15 mouse cellular contexts compared by ENCODE assay signal in genomic region chr8:11165592-11165991, GRCm38 (mm10).
DNase-seq lines count a peak whose midpoint lies in the region; ATAC-seq lines count a peak whose summit lies in the region.
"Had no signal": no experiment of that assay in that cellular context is flagged by ENCODE, and none has a peak within 500 bp of the region (broad histone marks: within the 10 kb centered on the region; RNA-seq: fewer than 3 reads in every experiment).

No protein-coding gene starts in this region.

- ATAC-seq in kidney, embryonic 14.5 days (ENCODE audit: low FRiP score, low TSS enrichment), result peak; percentile 68; the same call in 1 of the 2 replicates
- ATAC-seq in kidney, embryonic 16.5 days (ENCODE audit: low FRiP score, low TSS enrichment), result no peak
- peak; percentile 68 for ATAC-seq in embryonic facial prominence, embryonic 11.5 days (replicated peaks; ENCODE audit: insufficient number of reproducible peaks, low FRiP score, low TSS enrichment, low read depth)
- ATAC-seq in limb, embryonic 15.5 days (ENCODE audit: insufficient number of reproducible peaks, low FRiP score, low TSS enrichment, low read depth), result 0 out of 2 replicates have a peak, but pooled peaks have one; percentile 40
- ATAC-seq: activated CD4-positive, CD25-positive, alpha-beta regulatory T cell, adult 4 months; intestine, postnatal 0 days had no signal

- H3K4me2 ChIP-seq in kidney, embryonic 14.5 days (replicated peaks; ENCODE audit: low read depth, low read length), result no peak overlapping the region
- no peak overlapping the region for H3K4me2 ChIP-seq in kidney, embryonic 16.5 days (replicated peaks; ENCODE audit: low read depth, low read length)
- H3K4me2 ChIP-seq in embryonic facial prominence, embryonic 11.5 days (ENCODE audit: low read depth, low read length), result no peak overlapping the region
- H3K4me2 ChIP-seq in limb, embryonic 15.5 days, result no peak overlapping the region
- H3K4me2 ChIP-seq: neural tube, embryonic 15.5 days had no signal

- H3K27me3 ChIP-seq in kidney, embryonic 14.5 days (ENCODE audit: control insufficient read depth, insufficient read depth, low read length), result no peaks in the 10 kb centered on the region
- no peaks in the 10 kb centered on the region for H3K27me3 ChIP-seq in kidney, embryonic 16.5 days (ENCODE audit: insufficient read depth, low read length)
- no peaks in the 10 kb centered on the region for H3K27me3 ChIP-seq in embryonic facial prominence, embryonic 11.5 days (ENCODE audit: control insufficient read depth, insufficient read depth, low read length)
- no peaks in the 10 kb centered on the region for H3K27me3 ChIP-seq in limb, embryonic 15.5 days
- H3K27me3 ChIP-seq: neural tube, embryonic 15.5 days had no signal

- no peak overlapping the region for H3K9ac ChIP-seq in kidney, embryonic 14.5 days (ENCODE audit: low read depth, low read length)
- no peak overlapping the region for H3K9ac ChIP-seq in kidney, embryonic 16.5 days (replicated peaks; ENCODE audit: low read length)
- H3K9ac ChIP-seq in embryonic facial prominence, embryonic 11.5 days (replicated peaks; ENCODE audit: low read length), result no peak overlapping the region
- no peak overlapping the region for H3K9ac ChIP-seq in limb, embryonic 15.5 days
- H3K9ac ChIP-seq: neural tube, embryonic 15.5 days had no signal

- H3K27ac ChIP-seq in kidney, embryonic 14.5 days (ENCODE audit: low read depth, low read length), result no peak overlapping the region
- H3K27ac ChIP-seq in kidney, embryonic 16.5 days (ENCODE audit: low read length), result no peak overlapping the region
- H3K27ac ChIP-seq in embryonic facial prominence, embryonic 11.5 days (replicated peaks; ENCODE audit: low read depth, low read length), result no peak overlapping the region; the same call in 1 of the 2 replicates
- peak overlapping the region; percentile 69 for H3K27ac ChIP-seq in limb, embryonic 15.5 days
- H3K27ac ChIP-seq: neural tube, embryonic 15.5 days had no signal

- H3K4me1 ChIP-seq in kidney, embryonic 14.5 days (ENCODE audit: control insufficient read depth, insufficient read depth, low read length), result no peaks in the 10 kb centered on the region
- no peaks in the 10 kb centered on the region for H3K4me1 ChIP-seq in kidney, embryonic 16.5 days (ENCODE audit: insufficient read depth, low read length)
- H3K4me1 ChIP-seq in embryonic facial prominence, embryonic 11.5 days (ENCODE audit: control insufficient read depth, insufficient read depth, low read length), result no peaks in the 10 kb centered on the region
- H3K4me1 ChIP-seq in limb, embryonic 15.5 days, result 0 out of 2 replicates have a peak, but pooled peaks cover 6% of the 10 kb centered on the region
- H3K4me1 ChIP-seq: neural tube, embryonic 15.5 days had no signal

- intact Hi-C loops in left cerebral cortex, postnatal 10 days (cut with DNase I), result no loop called here

- peak; percentile 65 for DNase-seq in NIH3T3 (ENCODE audit: low read depth)
- peak; percentile 53 for DNase-seq in embryonic facial prominence, embryonic 11.5 days (ENCODE audit: low spot score)
- no peak for DNase-seq in left cerebral cortex, postnatal 10 days (ENCODE audit: extremely low spot score in 1 of 2, low spot score in 2 of 2)
- DNase-seq in cerebellum, postnatal 10 days, result no peak
- DNase-seq: cerebellum, adult 8-10 months; gastrocnemius, postnatal 10 days; heart, postnatal 10 days; left cerebral cortex, postnatal 4 days; lung, postnatal 14 days had no signal

- H3K36me3 ChIP-seq in kidney, embryonic 14.5 days (ENCODE audit: control insufficient read depth, insufficient read depth, low read length), result no peaks in the 10 kb centered on the region
- H3K36me3 ChIP-seq in kidney, embryonic 16.5 days (ENCODE audit: insufficient read depth, low read length), result no peaks in the 10 kb centered on the region
- no peaks in the 10 kb centered on the region for H3K36me3 ChIP-seq in embryonic facial prominence, embryonic 11.5 days (replicated peaks; ENCODE audit: control insufficient read depth, insufficient read depth, low read depth, low read length)
- H3K36me3 ChIP-seq in limb, embryonic 15.5 days, result no peaks in the 10 kb centered on the region
- H3K36me3 ChIP-seq: neural tube, embryonic 15.5 days had no signal

- H3K9me3 ChIP-seq in kidney, embryonic 14.5 days (ENCODE audit: control insufficient read depth, low read length), result no peaks in the 10 kb centered on the region
- no peaks in the 10 kb centered on the region for H3K9me3 ChIP-seq in kidney, embryonic 16.5 days (ENCODE audit: low read length)
- H3K9me3 ChIP-seq in embryonic facial prominence, embryonic 11.5 days (replicated peaks; ENCODE audit: control insufficient read depth, low read length), result no peaks in the 10 kb centered on the region
- no peaks in the 10 kb centered on the region for H3K9me3 ChIP-seq in limb, embryonic 15.5 days
- H3K9me3 ChIP-seq: neural tube, embryonic 15.5 days had no signal

- 26% methylated on average over 4 of the region's 4 CpGs for WGBS in kidney, embryonic 14.5 days
- 15% methylated on average over 4 of the region's 4 CpGs for WGBS in kidney, embryonic 16.5 days
- WGBS in embryonic facial prominence, embryonic 11.5 days, result 12% methylated on average over 4 of the region's 4 CpGs
- 17% methylated on average over 4 of the region's 4 CpGs for WGBS in limb, embryonic 15.5 days

- H3K4me3 ChIP-seq in kidney, embryonic 14.5 days (ENCODE audit: low read length), result no peak overlapping the region
- no peak overlapping the region for H3K4me3 ChIP-seq in kidney, embryonic 16.5 days (ENCODE audit: low read length)
- no peak overlapping the region for H3K4me3 ChIP-seq in embryonic facial prominence, embryonic 11.5 days (ENCODE audit: low read depth, low read length)
- H3K4me3 ChIP-seq in limb, embryonic 15.5 days, result no peak overlapping the region
- H3K4me3 ChIP-seq: neural tube, embryonic 15.5 days had no signal

Comparison
In these comparisons a context has a peak if more than half of its experiments do, and no peak if none do; other contexts are left out.
1. DNase-seq: peak in NIH3T3 (single experiment) and embryonic facial prominence, embryonic 11.5 days (single experiment); none in left cerebral cortex, postnatal 10 days (0 of 2) and cerebellum, postnatal 10 days (0 of 2).